Mouse (Mus musculus) thymus, postnatal 0 days (tissue): ENCODE measurements around the gene Ebf1. TPM values are rescaled to one million over a fixed set of nuclear protein-coding genes. Genes with fewer than 3 reads are reported as not detected.

Experiments used
- DNase-seq: peaks from one replicate; pipeline ENCODE4 v3.0.0-alpha.2; 2015; ENCODE audit warnings: low spot score
- polyA plus RNA-seq: library from polyadenylated mRNA; unstranded; fragments of >200 nt; fragmentation: Nextera tagmentation; extraction: Ambion mirVana; gene quantifications from 2 replicates; pipeline ENCODE4 v1.2.1, GENCODE M21; 2015

Gene Ebf1
- polyA plus RNA-seq, 1 experiment from 2014 or later: 4.1 TPM

- DNase-seq: no peak
Observed at GRCm38 (mm10) chr11:45007311-45007710, 390.2 kb downstream of the Ebf1 start.

GRCm38 (mm10) chr11:45008078-45008477 is 391.0 kb downstream of the Ebf1 start:
- DNase-seq: peak; percentile 75

- no peak for DNase-seq
Observed at GRCm38 (mm10) chr11:45008760-45009159, 391.6 kb downstream of the Ebf1 start.

GRCm38 (mm10) chr11:45012081-45012480 is 395.0 kb downstream of the Ebf1 start:
- DNase-seq: no peak

DNA sequence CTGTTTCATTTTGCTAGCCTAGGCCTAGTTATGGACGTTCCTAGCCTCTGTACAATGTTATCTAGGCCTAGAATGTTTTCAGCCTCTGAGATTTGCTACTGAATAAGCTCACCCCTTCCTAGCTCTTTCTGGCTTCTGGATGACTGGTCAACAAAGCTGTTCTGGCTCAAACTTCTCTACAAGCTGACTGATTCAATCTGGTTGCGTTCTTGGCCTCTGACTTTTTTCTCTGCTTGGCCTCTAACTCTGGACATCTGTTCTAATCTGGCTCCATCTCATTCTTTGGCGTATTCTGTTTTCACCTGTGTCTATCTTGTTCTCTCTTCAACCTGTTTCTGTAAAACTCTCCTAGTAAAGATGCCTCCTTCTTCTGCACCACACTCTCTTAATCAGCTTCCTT is 400.4 kb downstream of the Ebf1 start:
- no peak for DNase-seq

GRCm38 (mm10) chr11:45026012-45026411 is 408.9 kb downstream of the Ebf1 start:
- DNase-seq: no peak

- DNase-seq: no peak
Observed at GRCm38 (mm10) chr11:45026674-45027073, 409.6 kb downstream of the Ebf1 start.

- DNase-seq: no peak
Observed at GRCm38 (mm10) chr11:45027076-45027475, 410.0 kb downstream of the Ebf1 start.

- DNase-seq: no peak
Observed at GRCm38 (mm10) chr11:45055744-45056610, 438.9 kb downstream of the Ebf1 start.

Other genes with a start within 250 kb of the Ebf1 start
- 3.6 and 3.8 TPM in 2 replicates for gene Il12b, start 217.3 kb upstream of the Ebf1 start, polyA plus RNA-seq
- 50.7 and 55.3 TPM in 2 replicates for gene Ublcp1, start 146.8 kb upstream of the Ebf1 start, polyA plus RNA-seq
- 115 and 120 TPM in 2 replicates for gene Rnf145, start 98.4 kb upstream of the Ebf1 start, polyA plus RNA-seq